Mouse (Mus musculus) neutrophil, adult 83 days (primary cell): ENCODE results near the gene Ttll4. TPM values are rescaled to one million over a fixed set of nuclear protein-coding genes. Genes with fewer than 3 reads are reported as not detected.

Experiments used
- total RNA-seq, 2 experiments: library from RNA; stranded (reverse); gene quantifications; one replicate each; pipeline ENCODE4 v1.2.4; 2023

The Ttll4 gene
- total RNA-seq, result 10 to 100 TPM; 15.2 to 20.1 TPM

DNA sequence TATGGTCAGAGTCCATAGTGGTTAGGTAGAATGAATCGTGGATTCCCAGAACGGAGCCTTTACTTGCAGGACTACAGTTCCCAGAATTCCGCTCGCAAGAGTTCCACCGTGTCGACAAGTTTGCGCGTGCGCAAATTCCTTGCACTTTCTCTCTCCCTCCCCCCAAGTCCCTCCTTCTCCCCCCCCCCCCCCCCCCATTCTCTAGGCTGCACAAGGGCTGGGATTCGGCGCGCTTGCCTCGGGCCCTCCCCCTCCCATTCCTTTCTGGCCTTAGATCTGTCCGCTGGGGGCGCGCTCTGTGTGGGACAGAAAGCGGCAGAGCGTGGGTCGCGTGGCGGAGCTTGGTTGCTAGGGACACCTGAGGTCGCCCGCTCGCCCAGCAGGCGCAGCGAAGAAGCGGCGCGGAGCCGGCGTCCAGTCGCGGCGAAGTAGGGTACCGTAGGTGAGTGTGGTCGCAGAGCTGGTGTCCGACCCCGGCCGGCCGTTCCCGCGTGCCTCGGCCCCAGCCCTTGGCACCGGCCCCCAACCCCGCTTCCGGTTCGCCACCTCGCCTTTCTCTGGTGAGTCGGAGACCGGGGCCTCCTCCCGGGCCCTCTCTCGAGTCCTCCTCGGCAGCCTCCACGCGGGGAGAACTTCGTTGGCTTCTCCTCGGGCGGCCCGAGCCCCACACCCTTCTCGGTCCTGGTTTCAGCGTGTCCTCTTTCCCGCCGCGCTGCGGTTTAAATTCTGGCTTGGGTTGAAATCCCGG lies at the start of gene Ttll4:
Gene Ttll4 (plus strand): TSS at position 298 of the 748 bp plus-strand sequence.

GRCm38 (mm10) chr1:74713099-74713858 lies 51.7 kb downstream of the Ttll4 start, which contains the start of gene Cyp27a1:
Gene Cyp27a1 (plus strand): TSS chr1:74713574.

GRCm38 (mm10) chr1:74748643-74749271 lies 87.2 kb downstream of the Ttll4 start, which contains the start of gene Prkag3:
Gene Prkag3 (minus strand): TSS chr1:74749221.

Other genes with a start within 250 kb of the Ttll4 start
- 10 to 100 TPM; 26.2 to 26.8 TPM for gene Cnot9, start 155.7 kb upstream of the Ttll4 start, total RNA-seq
- under 1 TPM in 1 of 2 experiments, not detected in 1; 0.20 TPM for gene Plcd4, start 118.9 kb upstream of the Ttll4 start, total RNA-seq
- 10 to 100 TPM; 17.2 to 19.1 TPM for gene Usp37, start 117.5 kb upstream of the Ttll4 start, total RNA-seq
- gene Zfp142, start 73.5 kb upstream of the Ttll4 start, total RNA-seq, result 10 to 100 TPM; 18.2 to 24.7 TPM
- 1 to 10 TPM; 7.9 to 8.3 TPM for gene Bcs1l, start 73.5 kb upstream of the Ttll4 start, total RNA-seq
- 10 to 100 TPM; 43.7 to 50.1 TPM for gene Rnf25, start 60.3 kb upstream of the Ttll4 start, total RNA-seq
- gene Stk36, start 60.3 kb upstream of the Ttll4 start, total RNA-seq, result 1 to 10 TPM in 1 of 2 experiments, under 1 TPM in 1; 0.64 to 2.1 TPM
- gene Cyp27a1, start 51.8 kb downstream of the Ttll4 start, total RNA-seq, result 10 to 100 TPM; 33.1 to 41.0 TPM
- gene Prkag3, start 87.5 kb downstream of the Ttll4 start, total RNA-seq, result not detected
- 1 to 10 TPM; 1.7 to 1.8 TPM for gene Wnt6, start 110.1 kb downstream of the Ttll4 start, total RNA-seq
- not detected for gene Wnt10a, start 129.8 kb downstream of the Ttll4 start, total RNA-seq
- not detected for gene Cdk5r2, start 193.2 kb downstream of the Ttll4 start, total RNA-seq
- not detected for gene Fev, start 223.7 kb downstream of the Ttll4 start, total RNA-seq
- not detected for gene Cryba2, start 231.4 kb downstream of the Ttll4 start, total RNA-seq